Comparison of ENCODE assay signal across 27 mouse cellular contexts in the genomic region with DNA sequence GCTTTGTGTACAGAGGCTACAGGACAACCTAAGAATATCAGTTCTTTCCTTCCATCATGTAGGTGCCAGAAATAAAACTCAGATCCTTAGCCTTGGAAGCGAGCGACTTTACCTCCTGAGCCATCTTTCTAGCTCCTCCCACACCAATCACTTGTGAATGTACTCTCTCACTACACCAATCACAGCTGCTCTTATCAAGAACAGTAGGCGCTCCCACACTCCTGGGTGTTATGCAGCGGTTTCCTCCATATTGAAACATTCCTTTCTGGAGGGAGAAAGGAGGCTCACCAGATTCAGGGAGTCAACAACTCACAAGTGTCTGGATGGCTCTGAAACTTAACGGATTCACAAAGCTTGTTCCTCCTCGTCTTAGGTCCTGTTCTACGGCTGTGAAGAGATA.
"Had no signal": no experiment of that assay in that cellular context is flagged by ENCODE, and none has a peak within 500 bp of the region (broad histone marks: within the 10 kb centered on the region; RNA-seq: fewer than 3 reads in every experiment).

No protein-coding gene starts in this region.

- H3K27me3 ChIP-seq: embryonic facial prominence, embryonic 12.5 days; embryonic facial prominence, embryonic 15.5 days; forebrain, embryonic 12.5 days; forebrain, embryonic 13.5 days; forebrain, embryonic 15.5 days had no signal

- ATAC-seq: forebrain, embryonic 13.5 days; forebrain, embryonic 14.5 days; forebrain, embryonic 15.5 days; forebrain, embryonic 16.5 days; forebrain, postnatal 0 days had no signal

- H3K4me2 ChIP-seq: embryonic facial prominence, embryonic 12.5 days; embryonic facial prominence, embryonic 13.5 days; embryonic facial prominence, embryonic 15.5 days; forebrain, embryonic 12.5 days; forebrain, embryonic 13.5 days; forebrain, embryonic 15.5 days had no signal

- H3K9me3 ChIP-seq: embryonic facial prominence, embryonic 12.5 days; embryonic facial prominence, embryonic 15.5 days; forebrain, embryonic 10.5 days; forebrain, embryonic 12.5 days; forebrain, embryonic 15.5 days had no signal

- DNase-seq: cerebellum, adult 8-10 months; cerebellum, adult 9-10 months; cerebellum, adult 9-11 months; cerebellum, postnatal 10 days; cerebellum, postnatal 14 days; cerebellum, postnatal 25 days; cerebellum, postnatal 36 days; embryo, embryonic 11 days; forebrain, postnatal 0 days; gastrocnemius, adult 2 months; gastrocnemius, postnatal 10 days; gastrocnemius, postnatal 14 days; gastrocnemius, postnatal 25 days; gastrocnemius, postnatal 36 days; heart, adult 18-20 months; heart, adult 2 months had no signal

- H3K9ac ChIP-seq: embryonic facial prominence, embryonic 12.5 days; embryonic facial prominence, embryonic 13.5 days; embryonic facial prominence, embryonic 15.5 days; forebrain, embryonic 12.5 days; forebrain, embryonic 13.5 days; forebrain, embryonic 15.5 days; forebrain, postnatal 0 days had no signal

- H3K27ac ChIP-seq: embryonic facial prominence, embryonic 10.5 days; embryonic facial prominence, embryonic 12.5 days; embryonic facial prominence, embryonic 13.5 days; embryonic facial prominence, embryonic 15.5 days; forebrain, embryonic 10.5 days; forebrain, embryonic 12.5 days; forebrain, embryonic 13.5 days; forebrain, embryonic 15.5 days; gastrocnemius, adult 2 months; heart, adult 2 months had no signal

- H3K36me3 ChIP-seq: embryonic facial prominence, embryonic 10.5 days; embryonic facial prominence, embryonic 12.5 days; embryonic facial prominence, embryonic 13.5 days; embryonic facial prominence, embryonic 15.5 days; forebrain, embryonic 10.5 days; forebrain, embryonic 12.5 days; forebrain, embryonic 15.5 days had no signal

- H3K4me3 ChIP-seq: embryonic facial prominence, embryonic 10.5 days; embryonic facial prominence, embryonic 12.5 days; embryonic facial prominence, embryonic 13.5 days; embryonic facial prominence, embryonic 15.5 days; erythroblast, embryonic 14.5 days; forebrain, embryonic 10.5 days; forebrain, embryonic 12.5 days; forebrain, embryonic 13.5 days; forebrain, embryonic 15.5 days; gastrocnemius, adult 2 months; heart, adult 2 months had no signal

- H3K4me1 ChIP-seq: embryonic facial prominence, embryonic 15.5 days; forebrain, embryonic 13.5 days had no signal
